Mouse (Mus musculus) heart, postnatal 25 days (tissue): Measurements from ENCODE around the gene Psd. TPM values are rescaled to one million over a fixed set of nuclear protein-coding genes. Genes with fewer than 3 reads are reported as not detected.

Experiments used
- DNase-seq: peaks from one replicate; pipeline ENCODE4 v3.0.0; 2022; ENCODE audit warnings: low spot score
- intact Hi-C: fragments of 180-260 bp; cut with DNase I; formaldehyde crosslinking; loops from one replicate; pipeline ENCODE4 v1.15.1; 2025
- total RNA-seq, 2 experiments: library from RNA; stranded (reverse); gene quantifications; 2 replicates each; pipeline ENCODE4 v1.2.3; 2021

The Psd gene
- total RNA-seq: 1 to 10 TPM; 1.2 to 1.3 TPM

GRCm38 (mm10) chr19:46326756-46327305 is at the start of gene Psd:
Psd (minus strand) TSS chr19:46327156.
- intact Hi-C loops: loop anchor here (2.0 kb wide), 1 partner anchor 18 kb away; no protein-coding TSS in a partner anchor

GRCm38 (mm10) chr19:46375891-46376290 is 48.9 kb upstream of the Psd start:
- no peak for DNase-seq
- intact Hi-C loops: no loop called here

More at GRCm38 (mm10) chr19:46326756-46327305, at the start of gene Psd:
- DNase-seq: no peak

- intact Hi-C loops: no loop called here
These were observed 48.5 kb upstream of the Psd start for GRCm38 (mm10) chr19:46375489-46375888.

GRCm38 (mm10) chr19:46374477-46375088 is 47.6 kb upstream of the Psd start:
- DNase-seq: no peak

More at GRCm38 (mm10) chr19:46375489-46375888, 48.5 kb upstream of the Psd start:
- DNase-seq: no peak

GRCm38 (mm10) chr19:46369204-46369603 is 42.2 kb upstream of the Psd start:
- intact Hi-C loops: loop anchor here (2.0 kb wide), 1 partner anchor 30 kb away; the partner anchor contains the start of gene Cuedc2
- peak; percentile 47 for DNase-seq

More at GRCm38 (mm10) chr19:46374477-46375088, 47.6 kb upstream of the Psd start:
- intact Hi-C loops: no loop called here

GRCm38 (mm10) chr19:46367798-46368590 is 41.0 kb upstream of the Psd start:
- no peak for DNase-seq
- intact Hi-C loops: loop anchor here (2.0 kb wide), 1 partner anchor 29 kb away; the partner anchor contains the start of gene Cuedc2

- DNase-seq: no peak
- intact Hi-C loops: no loop called here
These were observed 36.5 kb upstream of the Psd start for GRCm38 (mm10) chr19:46363294-46364009.

GRCm38 (mm10) chr19:46362104-46362503 is 35.1 kb upstream of the Psd start:
- DNase-seq: no peak
- intact Hi-C loops: no loop called here

GRCm38 (mm10) chr19:46358381-46358780 is 31.4 kb upstream of the Psd start:
- intact Hi-C loops: no loop called here
- DNase-seq: no peak

- intact Hi-C loops: loop anchor here (2.0 kb wide), 1 partner anchor 19 kb away; the partner anchor contains the start of gene Cuedc2
- no peak for DNase-seq
These were observed 30.7 kb upstream of the Psd start for GRCm38 (mm10) chr19:46357344-46358280.

- intact Hi-C loops: loop anchor here (2.0 kb wide), 1 partner anchor 18 kb away; the partner anchor contains the start of gene Cuedc2
These were observed 29.8 kb upstream of the Psd start for GRCm38 (mm10) chr19:46356701-46357138.

GRCm38 (mm10) chr19:46350168-46350932 is 23.4 kb upstream of the Psd start, which contains the start of gene 2310034G01Rik:
2310034G01Rik (minus strand) TSS chr19:46350302.
- DNase-seq: no peak
- intact Hi-C loops: no loop called here

More at GRCm38 (mm10) chr19:46356701-46357138, 29.8 kb upstream of the Psd start:
- peak; percentile 72 for DNase-seq

GRCm38 (mm10) chr19:46349550-46349949 is 22.6 kb upstream of the Psd start:
- intact Hi-C loops: no loop called here
- DNase-seq: no peak

- peak; percentile 62 for DNase-seq
- intact Hi-C loops: no loop called here
These were observed 22.0 kb upstream of the Psd start for GRCm38 (mm10) chr19:46348761-46349458.

- intact Hi-C loops: no loop called here
- DNase-seq: no peak
These were observed 21.1 kb upstream of the Psd start for GRCm38 (mm10) chr19:46347936-46348668.

- no peak for DNase-seq
- intact Hi-C loops: no loop called here
These were observed 20.2 kb upstream of the Psd start for GRCm38 (mm10) chr19:46347146-46347545.
